Mouse (Mus musculus) liver, postnatal 0 days (tissue): Measurements from ENCODE around the gene Hist1h4b. TPM values are rescaled to one million over a fixed set of nuclear protein-coding genes. Genes with fewer than 3 reads are reported as not detected.

Experiments
- ATAC-seq: fragments of 200-750 bp; cut with Nextera tagmentation; 2 replicates; pipeline ENCODE4 v1.8.0; 2017; ENCODE audit warnings: mild to moderate bottlenecking, moderate library complexity
- DNase-seq: peaks from one replicate; pipeline ENCODE4 v3.0.0-alpha.2; 2016
- H3K27ac ChIP-seq: fragments of 300-500 bp; sonication (generic); 2 replicates; pipeline ENCODE4 v1.5.1; 2014; ENCODE audit warnings: antibody characterized with exemption, moderate library complexity, mild to moderate bottlenecking, low read depth
- H3K27me3 ChIP-seq: fragments of 300-500 bp; sonication (generic); 2 replicates; pipeline ENCODE4 v1.6.1; 2014; ENCODE audit warnings: low read length, control low read depth, mixed read lengths; ENCODE audit not compliant: insufficient read depth
- H3K36me3 ChIP-seq: fragments of 300-500 bp; sonication (generic); replicated peaks from 2 replicates; pipeline ENCODE4 v1.6.1; 2014; ENCODE audit warnings: mild to moderate bottlenecking, control low read depth, low read length, moderate library complexity, mixed read lengths; ENCODE audit not compliant: insufficient read depth
- H3K4me1 ChIP-seq: fragments of 300-500 bp; sonication (generic); 2 replicates; pipeline ENCODE4 v1.6.1; 2014; ENCODE audit warnings: antibody characterized with exemption, mild to moderate bottlenecking, control low read depth; ENCODE audit not compliant: insufficient read depth
- H3K4me2 ChIP-seq: fragments of 300-500 bp; sonication (generic); 2 replicates; pipeline ENCODE4 v1.6.1; 2014; ENCODE audit warnings: low read depth, mild to moderate bottlenecking, low read length, moderate library complexity, mixed read lengths
- H3K4me3 ChIP-seq: fragments of 300-500 bp; sonication (generic); 2 replicates; pipeline ENCODE4 v1.5.1; 2014; ENCODE audit warnings: low read depth, low read length
- H3K9ac ChIP-seq: fragments of 300-500 bp; sonication (generic); replicated peaks from 2 replicates; pipeline ENCODE4 v1.6.1; 2014; ENCODE audit warnings: mild to moderate bottlenecking, moderate library complexity
- H3K9me3 ChIP-seq: fragments of 300-500 bp; sonication (generic); 2 replicates; pipeline ENCODE4 v1.6.1; 2016; ENCODE audit warnings: mild to moderate bottlenecking, control low read depth, low read length, mixed read lengths
- CTCF ChIP-seq: sonication (generic); IDR thresholded peaks from 2 replicates; pipeline ENCODE4 v1.5.1; 2016; ENCODE audit warnings: antibody characterized with exemption, low read depth
- EP300 ChIP-seq: IDR thresholded peaks from 2 replicates; pipeline ENCODE4 v1.6.1; 2016; ENCODE audit warnings: antibody characterized with exemption, low read depth, mild to moderate bottlenecking
- WGBS: fragments of 180-500 bp; shearing (Covaris S2); extraction: QIAGEN DNeasy Blood & Tissue Kit; methylation state at CpG from one replicate; pipeline ENCODE4 v1.1.7; 2014; ENCODE audit not compliant: insufficient replicate concordance; 5-methylcytosine and 5-hydroxymethylcytosine counted together
- polyA plus RNA-seq: library from polyadenylated mRNA; unstranded; fragments of >200 nt; fragmentation: Nextera tagmentation; extraction: Ambion mirVana; gene quantifications from 2 replicates; pipeline ENCODE4 v1.2.1, GENCODE M21; 2015

Gene Hist1h4b
- polyA plus RNA-seq, 1 experiment from 2014 or later: 3.2 TPM

DNA sequence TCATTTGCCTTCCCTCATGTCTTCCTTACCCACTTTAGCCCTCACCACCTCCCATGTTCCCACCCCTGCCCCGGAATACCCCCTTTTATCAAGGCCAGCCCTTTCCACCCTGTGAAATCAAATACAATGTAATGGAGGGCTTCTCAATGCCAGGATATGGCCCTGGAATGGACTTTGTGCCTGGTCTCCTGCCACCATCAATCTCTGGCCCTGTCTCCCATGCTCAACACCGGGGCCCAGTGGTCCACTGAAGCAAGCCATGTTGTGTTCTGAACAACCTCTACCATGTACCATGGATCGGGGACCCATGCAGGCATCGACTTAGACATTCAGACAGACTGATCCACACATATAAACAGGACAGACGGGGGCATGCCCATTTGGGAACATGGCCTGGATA is 27.1 kb upstream of the Hist1h4b start:
- Histone ChIP-seq H3K9me3 (no peaks in the 10 kb centered on the region), H3K4me2 (no peak overlapping the region), H3K27me3 (no peaks in the 10 kb centered on the region), H3K36me3 (no peaks in the 10 kb centered on the region), H3K27ac (peak overlapping the region; percentile 39; the same call in 1 of the 2 replicates), H3K4me1 (peaks cover 15% of the 10 kb centered on the region), H3K9ac (no peak overlapping the region), H3K4me3 (no peak overlapping the region)
- WGBS: 84% methylated on average over 5 of the region's 5 CpGs
- TF ChIP-seq EP300 (no peak), CTCF (no peak)
- DNase-seq (peak; percentile 13), ATAC-seq (no peak)

GRCm38 (mm10) chr13:23730479-23730878 is 26.3 kb upstream of the Hist1h4b start:
- H3K9ac ChIP-seq: no peak overlapping the region
- no peak overlapping the region for H3K27ac ChIP-seq
- peak overlapping the region; percentile 10 for H3K4me2 ChIP-seq
- 49% methylated on average over 8 of the region's 8 CpGs for WGBS
- no peaks in the 10 kb centered on the region for H3K27me3 ChIP-seq
- peak; percentile 92 for ATAC-seq
- DNase-seq: peak; percentile 69
- no peaks in the 10 kb centered on the region for H3K36me3 ChIP-seq
- H3K9me3 ChIP-seq: no peaks in the 10 kb centered on the region
- no peak overlapping the region for H3K4me3 ChIP-seq
- no peak for TF ChIP-seq CTCF
- peak; percentile 17; the same call in 1 of the 2 replicates for TF ChIP-seq EP300
- H3K4me1 ChIP-seq: peaks cover 15% of the 10 kb centered on the region

GRCm38 (mm10) chr13:23732156-23732804 is 24.5 kb upstream of the Hist1h4b start:
- Histone ChIP-seq H3K4me3 (no peak overlapping the region), H3K4me2 (no peak overlapping the region), H3K9me3 (no peaks in the 10 kb centered on the region), H3K9ac (no peak overlapping the region), H3K36me3 (no peaks in the 10 kb centered on the region), H3K27me3 (no peaks in the 10 kb centered on the region), H3K4me1 (peaks cover 15% of the 10 kb centered on the region), H3K27ac (no peak overlapping the region)
- 22% methylated on average over 8 of the region's 8 CpGs for WGBS
- ATAC-seq (no peak), DNase-seq (peak; percentile 16)
- TF ChIP-seq EP300 (no peak), CTCF (peak; percentile 94)

DNA sequence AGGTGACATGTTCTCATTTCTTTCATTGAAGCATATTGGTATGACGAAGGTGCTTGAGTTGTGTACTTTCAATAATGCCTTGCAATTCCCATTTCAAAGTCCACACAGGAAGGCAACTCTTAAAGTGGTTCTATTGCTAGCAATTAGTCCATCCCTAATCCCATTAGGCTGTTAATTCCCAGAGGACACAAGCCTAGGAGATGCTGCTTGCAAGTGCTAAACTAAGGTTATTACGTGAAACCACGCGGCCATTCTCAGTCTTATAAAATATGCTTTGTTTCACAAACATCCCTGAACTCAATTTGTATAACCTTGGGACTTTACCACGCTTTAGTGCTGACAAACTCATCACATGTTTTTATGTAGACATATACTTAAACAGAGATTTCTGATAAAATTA is 19.7 kb upstream of the Hist1h4b start:
- WGBS: 80% methylated on average over 5 of the region's 5 CpGs
- ATAC-seq (no peak), DNase-seq (no peak)
- TF ChIP-seq EP300: no peak
- TF ChIP-seq CTCF: no peak
- no peak overlapping the region for H3K4me2 ChIP-seq
- H3K36me3 ChIP-seq: no peaks in the 10 kb centered on the region
- no peak overlapping the region for H3K27ac ChIP-seq
- H3K4me1 ChIP-seq: peaks cover 5% of the 10 kb centered on the region; the same call in 1 of the 2 replicates
- no peak overlapping the region for H3K4me3 ChIP-seq
- no peaks in the 10 kb centered on the region for H3K27me3 ChIP-seq
- H3K9ac ChIP-seq: no peak overlapping the region
- H3K9me3 ChIP-seq: no peaks in the 10 kb centered on the region

- H3K36me3 ChIP-seq: no peaks in the 10 kb centered on the region
- H3K9ac ChIP-seq: peak overlapping the region; percentile 99
- peaks cover 5% of the 10 kb centered on the region; the same call in 1 of the 2 replicates for H3K4me1 ChIP-seq
- H3K9me3 ChIP-seq: no peaks in the 10 kb centered on the region
- no peak for TF ChIP-seq EP300
- TF ChIP-seq CTCF: no peak
- ATAC-seq: no peak
- peak; percentile 47 for DNase-seq
- peak overlapping the region; percentile 86 for H3K4me2 ChIP-seq
- no peaks in the 10 kb centered on the region for H3K27me3 ChIP-seq
- 24% methylated on average over 4 of the region's 4 CpGs for WGBS
- H3K4me3 ChIP-seq: peak overlapping the region; percentile 72
- H3K27ac ChIP-seq: peak overlapping the region; percentile 100
These were observed 18.8 kb upstream of the Hist1h4b start for GRCm38 (mm10) chr13:23738041-23738440.

DNA sequence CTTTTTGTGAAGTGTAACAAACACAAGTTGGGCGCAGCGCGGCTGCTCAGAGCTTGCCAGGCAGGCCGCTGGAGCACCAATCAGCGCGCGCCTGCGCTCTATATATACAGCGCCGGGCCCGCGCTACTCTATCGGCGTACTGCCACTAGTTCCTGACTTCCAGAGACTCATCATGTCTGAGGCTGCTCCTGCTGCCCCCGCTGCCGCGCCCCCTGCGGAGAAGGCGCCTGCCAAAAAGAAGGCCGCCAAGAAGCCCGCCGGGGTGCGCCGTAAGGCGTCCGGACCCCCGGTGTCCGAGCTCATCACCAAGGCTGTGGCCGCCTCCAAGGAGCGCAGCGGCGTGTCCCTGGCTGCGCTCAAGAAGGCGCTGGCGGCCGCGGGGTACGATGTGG is 18.1 kb upstream of the Hist1h4b start, which contains the start of gene Hist1h1c:
Gene Hist1h1c (plus strand): TSS at position 132 of the 392 bp plus-strand sequence.
- Histone ChIP-seq H3K27ac (peak within 1 kb of the TSS; percentile 100), H3K9ac (peak within 1 kb of the TSS; percentile 99), H3K9me3 (no peaks in the 10 kb centered on the region), H3K4me2 (peak within 1 kb of the TSS; percentile 86), H3K27me3 (no peaks in the 10 kb centered on the region), H3K4me3 (peak within 1 kb of the TSS; percentile 72), H3K36me3 (no peaks in the 10 kb centered on the region), H3K4me1 (peaks cover 5% of the 10 kb centered on the region; the same call in 1 of the 2 replicates)
- TF ChIP-seq CTCF (peak; percentile 39; the same call in 1 of the 2 replicates), EP300 (no peak)
- WGBS: 0% methylated on average over 31 of the region's 38 CpGs
- DNase-seq (peak; percentile 96), ATAC-seq (peak; percentile 81)
